Mouse (Mus musculus): Measurements from ENCODE around the gene Syt16. TPM values are rescaled to one million over a fixed set of nuclear protein-coding genes. Genes with fewer than 3 reads are reported as not detected.

Syt16 gene
- total and polyA plus RNA-seq, 2 experiments from 2014 or later = 67.6 to 90.9 TPM

GRCm38 (mm10) chr12:74230808-74231207 lies 233.3 kb downstream of the Syt16 start:
- H3K4me1 ChIP-seq (ENCODE audit: insufficient read depth, low read length) = no peaks in the 10 kb centered on the region
- DNase-seq (ENCODE audit: low spot score) = peak; percentile 10
- H3K36me3 ChIP-seq (ENCODE audit: insufficient read depth, low read length) = no peaks in the 10 kb centered on the region
- no peaks in the 10 kb centered on the region for H3K27me3 ChIP-seq (ENCODE audit: insufficient read depth, low read length)
- ATAC-seq = no peak
- H3K9ac ChIP-seq (replicated peaks; ENCODE audit: low read length) = no peak overlapping the region
- H3K9me3 ChIP-seq (ENCODE audit: low read length) = no peaks in the 10 kb centered on the region
- peak overlapping the region; percentile 32; the same call in 1 of the 2 replicates for H3K27ac ChIP-seq
- WGBS = 71% methylated on average over 10 of the region's 10 CpGs
- H3K4me3 ChIP-seq (ENCODE audit: low read length) = no peak overlapping the region
- no peak overlapping the region for H3K4me2 ChIP-seq (ENCODE audit: low read depth, low read length)
- no peak for TF ChIP-seq CTCF (IDR thresholded peaks at IDR 0.05; ENCODE audit: low read depth)

DNA sequence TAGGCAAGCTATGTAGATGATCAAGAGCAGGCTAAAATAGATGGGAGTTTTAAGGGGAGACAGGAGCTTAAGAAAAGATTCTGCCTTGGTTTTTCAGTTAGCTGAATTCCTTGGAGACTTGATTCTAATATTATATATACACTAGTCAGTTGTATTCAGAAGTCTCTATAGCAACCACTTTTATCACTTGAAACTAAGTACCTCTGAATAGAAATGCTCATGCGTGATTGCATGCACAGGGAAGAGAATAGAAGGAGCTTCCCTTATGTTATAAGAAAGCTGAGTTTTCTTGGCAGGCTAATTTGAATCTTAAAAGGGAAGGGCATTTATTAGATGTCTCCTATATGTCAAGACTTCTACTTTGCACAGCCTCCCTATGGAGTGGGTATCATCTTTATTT lies 235.4 kb downstream of the Syt16 start:
- no peak overlapping the region for H3K4me3 ChIP-seq (ENCODE audit: low read length)
- H3K4me2 ChIP-seq (ENCODE audit: low read depth, low read length) = no peak overlapping the region
- TF ChIP-seq CTCF (IDR thresholded peaks at IDR 0.05; ENCODE audit: low read depth) = no peak
- ATAC-seq (no peak), DNase-seq (ENCODE audit: low spot score) (no peak)
- H3K4me1 ChIP-seq (ENCODE audit: insufficient read depth, low read length) = no peaks in the 10 kb centered on the region
- no peaks in the 10 kb centered on the region for H3K27me3 ChIP-seq (ENCODE audit: insufficient read depth, low read length)
- no peak overlapping the region for H3K27ac ChIP-seq
- H3K9ac ChIP-seq (replicated peaks; ENCODE audit: low read length) = no peak overlapping the region
- 72% methylated on average over 1 of the region's 1 CpGs for WGBS
- no peaks in the 10 kb centered on the region for H3K9me3 ChIP-seq (ENCODE audit: low read length)
- H3K36me3 ChIP-seq (ENCODE audit: insufficient read depth, low read length) = no peaks in the 10 kb centered on the region

- DNase-seq (ENCODE audit: low spot score) = no peak
- ATAC-seq = no peak
- H3K27ac ChIP-seq = no peak overlapping the region
- TF ChIP-seq CTCF (IDR thresholded peaks at IDR 0.05; ENCODE audit: low read depth) = no peak
- no peak overlapping the region for H3K9ac ChIP-seq (replicated peaks; ENCODE audit: low read length)
- H3K27me3 ChIP-seq (ENCODE audit: insufficient read depth, low read length) = no peaks in the 10 kb centered on the region
- no peaks in the 10 kb centered on the region for H3K36me3 ChIP-seq (ENCODE audit: insufficient read depth, low read length)
- WGBS = 73% methylated on average over 8 of the region's 8 CpGs
- no peak overlapping the region for H3K4me2 ChIP-seq (ENCODE audit: low read depth, low read length)
- no peak overlapping the region for H3K4me3 ChIP-seq (ENCODE audit: low read length)
- no peaks in the 10 kb centered on the region for H3K9me3 ChIP-seq (ENCODE audit: low read length)
- no peaks in the 10 kb centered on the region for H3K4me1 ChIP-seq (ENCODE audit: insufficient read depth, low read length)
Measured at GRCm38 (mm10) chr12:74236191-74236590, 238.7 kb downstream of the Syt16 start.

- Histone ChIP-seq H3K9ac (replicated peaks; ENCODE audit: low read length) (no peak overlapping the region), H3K27me3 (ENCODE audit: insufficient read depth, low read length) (no peaks in the 10 kb centered on the region), H3K36me3 (ENCODE audit: insufficient read depth, low read length) (no peaks in the 10 kb centered on the region), H3K9me3 (ENCODE audit: low read length) (no peaks in the 10 kb centered on the region), H3K4me3 (ENCODE audit: low read length) (no peak overlapping the region), H3K4me1 (ENCODE audit: insufficient read depth, low read length) (no peaks in the 10 kb centered on the region), H3K27ac (no peak overlapping the region), H3K4me2 (ENCODE audit: low read depth, low read length) (no peak overlapping the region)
- TF ChIP-seq CTCF (IDR thresholded peaks at IDR 0.05; ENCODE audit: low read depth) = no peak
- DNase-seq (ENCODE audit: low spot score) = peak; percentile 61
- WGBS = 43% methylated on average over 7 of the region's 7 CpGs
- ATAC-seq = peak; percentile 92
Measured at GRCm38 (mm10) chr12:74238056-74238455, 240.6 kb downstream of the Syt16 start.

DNA sequence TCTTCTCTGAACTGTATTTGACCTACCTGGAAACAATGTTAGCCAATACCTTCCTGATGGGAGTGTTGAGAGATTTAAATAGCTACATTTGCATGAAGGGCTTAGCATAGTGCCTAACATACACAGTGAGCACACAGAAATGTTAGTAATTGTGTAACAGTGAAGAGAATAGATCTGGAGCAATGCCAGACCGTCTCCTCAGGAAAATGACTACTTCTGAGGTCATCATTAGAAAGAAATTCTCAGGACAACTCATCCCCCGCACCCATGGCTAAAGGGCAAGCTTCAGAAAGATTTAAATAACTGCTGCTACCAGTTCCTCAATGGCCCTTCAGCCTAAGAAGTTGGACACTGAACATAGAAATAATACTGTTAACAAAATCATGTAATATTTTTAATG lies 241.3 kb downstream of the Syt16 start:
- Histone ChIP-seq H3K27me3 (ENCODE audit: insufficient read depth, low read length) (no peaks in the 10 kb centered on the region), H3K27ac (no peak overlapping the region), H3K4me2 (ENCODE audit: low read depth, low read length) (no peak overlapping the region), H3K4me3 (ENCODE audit: low read length) (no peak overlapping the region), H3K4me1 (ENCODE audit: insufficient read depth, low read length) (no peaks in the 10 kb centered on the region), H3K36me3 (ENCODE audit: insufficient read depth, low read length) (no peaks in the 10 kb centered on the region), H3K9ac (replicated peaks; ENCODE audit: low read length) (no peak overlapping the region), H3K9me3 (ENCODE audit: low read length) (no peaks in the 10 kb centered on the region)
- ATAC-seq (no peak), DNase-seq (ENCODE audit: low spot score) (no peak)
- no peak for TF ChIP-seq CTCF (IDR thresholded peaks at IDR 0.05; ENCODE audit: low read depth)
- WGBS = 85% methylated on average over 2 of the region's 2 CpGs

DNA sequence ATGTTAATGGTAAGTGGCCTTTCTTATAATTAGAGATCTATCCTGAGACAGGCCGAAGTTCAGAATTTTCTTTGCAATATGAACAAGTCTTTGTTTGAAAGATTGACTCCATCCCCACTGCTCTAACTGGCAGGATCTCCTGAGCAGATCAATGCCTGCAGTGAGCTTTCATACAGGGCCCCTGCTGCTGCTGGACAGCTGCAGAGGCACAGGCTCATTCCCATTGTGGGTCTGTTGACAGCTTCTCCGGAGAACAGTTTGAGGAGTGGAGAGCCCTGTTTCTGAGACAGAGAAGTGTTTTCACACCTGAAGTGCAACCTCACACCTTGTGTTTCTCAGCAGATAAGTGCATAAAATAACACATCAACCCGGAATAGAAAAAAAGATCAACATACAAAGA lies 267.4 kb downstream of the Syt16 start:
- no peak for TF ChIP-seq CTCF (IDR thresholded peaks at IDR 0.05; ENCODE audit: low read depth)
- H3K27ac ChIP-seq = no peak overlapping the region
- WGBS = 45% methylated on average over 3 of the region's 3 CpGs
- H3K9ac ChIP-seq (replicated peaks; ENCODE audit: low read length) = no peak overlapping the region
- H3K9me3 ChIP-seq (ENCODE audit: low read length) = no peaks in the 10 kb centered on the region
- H3K4me2 ChIP-seq (ENCODE audit: low read depth, low read length) = no peak overlapping the region
- no peaks in the 10 kb centered on the region for H3K27me3 ChIP-seq (ENCODE audit: insufficient read depth, low read length)
- no peak overlapping the region for H3K4me3 ChIP-seq (ENCODE audit: low read length)
- no peaks in the 10 kb centered on the region for H3K4me1 ChIP-seq (ENCODE audit: insufficient read depth, low read length)
- ATAC-seq = 0 out of 2 replicates have a peak, but pooled peaks have one; percentile 53
- peak; percentile 31 for DNase-seq (ENCODE audit: low spot score)
- H3K36me3 ChIP-seq (ENCODE audit: insufficient read depth, low read length) = no peaks in the 10 kb centered on the region

GRCm38 (mm10) chr12:74267049-74267448 lies 269.6 kb downstream of the Syt16 start:
- Histone ChIP-seq H3K9ac (replicated peaks; ENCODE audit: low read length) (no peak overlapping the region), H3K4me3 (ENCODE audit: low read length) (no peak overlapping the region), H3K4me2 (ENCODE audit: low read depth, low read length) (no peak overlapping the region), H3K9me3 (ENCODE audit: low read length) (no peaks in the 10 kb centered on the region), H3K4me1 (ENCODE audit: insufficient read depth, low read length) (no peaks in the 10 kb centered on the region), H3K27me3 (ENCODE audit: insufficient read depth, low read length) (no peaks in the 10 kb centered on the region), H3K27ac (no peak overlapping the region), H3K36me3 (ENCODE audit: insufficient read depth, low read length) (no peaks in the 10 kb centered on the region)
- TF ChIP-seq CTCF (IDR thresholded peaks at IDR 0.05; ENCODE audit: low read depth) = no peak
- WGBS = 96% methylated on average over 4 of the region's 4 CpGs
- ATAC-seq (no peak), DNase-seq (ENCODE audit: low spot score) (no peak)

All from hindbrain, postnatal 0 days (tissue).